In the genomic region with DNA sequence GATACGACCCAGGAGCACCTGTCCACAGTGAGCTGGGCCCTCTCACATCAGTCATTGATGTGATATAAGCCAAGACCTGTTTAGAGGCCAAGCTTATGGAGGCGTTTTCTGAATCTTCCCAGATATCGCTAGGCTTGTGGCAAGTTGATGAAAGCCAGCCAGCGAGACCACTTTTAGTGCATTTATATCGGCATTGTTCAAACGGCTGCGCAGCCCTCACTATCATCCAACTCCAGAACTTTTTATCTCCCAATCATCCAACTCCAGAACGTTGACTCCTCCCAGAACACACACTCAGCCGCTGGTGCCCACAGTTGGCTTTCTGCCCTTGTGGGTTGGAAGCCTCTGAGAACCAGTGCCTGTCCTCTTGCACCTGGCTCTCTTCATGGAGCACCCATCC, we compare ENCODE assay signal across 8 mouse cellular contexts. TPM values are rescaled to one million over a fixed set of nuclear protein-coding genes. Genes with fewer than 3 reads are reported as not detected.
DNase-seq lines count a peak whose midpoint lies in the region; ATAC-seq and TF ChIP-seq lines count a peak whose summit lies in the region.

No protein-coding gene starts in this region.

- no peak for TF ChIP-seq POLR2A in small intestine, adult 2 months (IDR thresholded peaks at IDR 0.05; ENCODE audit: low read depth, low read length)

- TF ChIP-seq CTCF in layer of hippocampus, adult 2 months (conservative IDR thresholded peaks at IDR 0.05) = no peak
- no peak for TF ChIP-seq CTCF in small intestine, adult 2 months (IDR thresholded peaks at IDR 0.05; ENCODE audit: extremely low read depth, insufficient read length, insufficient replicate concordance, low read depth, low read length)

- 84% methylated on average over 9 of the region's 9 CpGs for whole genome bisulfite sequencing in embryonic facial prominence, embryonic 15.5 days
- WGBS in limb, embryonic 12.5 days = 83% methylated on average over 9 of the region's 9 CpGs
- WGBS in small intestine, adult 2 months = 25% methylated on average over 9 of the region's 9 CpGs

- H3K27me3 ChIP-seq in embryonic facial prominence, embryonic 15.5 days = no peaks in the 10 kb centered on the region
- no peaks in the 10 kb centered on the region for H3K27me3 ChIP-seq in limb, embryonic 12.5 days
- no peaks in the 10 kb centered on the region for H3K27me3 ChIP-seq in small intestine, adult 2 months (ENCODE audit: control insufficient read depth, insufficient read depth, low read length)

- peak overlapping the region; percentile 99 for H3K27ac ChIP-seq in layer of hippocampus, adult 2 months
- H3K27ac ChIP-seq in embryonic facial prominence, embryonic 15.5 days (replicated peaks) = no peak overlapping the region
- no peak overlapping the region for H3K27ac ChIP-seq in limb, embryonic 12.5 days
- H3K27ac ChIP-seq in small intestine, adult 2 months (ENCODE audit: insufficient read depth, low read depth, low read length) = peak overlapping the region; percentile 100

- no peak overlapping the region for H3K9ac ChIP-seq in embryonic facial prominence, embryonic 15.5 days
- H3K9ac ChIP-seq in limb, embryonic 12.5 days (replicated peaks) = no peak overlapping the region

- no peaks in the 10 kb centered on the region for H3K36me3 ChIP-seq in embryonic facial prominence, embryonic 15.5 days
- H3K36me3 ChIP-seq in limb, embryonic 12.5 days = no peaks in the 10 kb centered on the region
- H3K36me3 ChIP-seq in small intestine, adult 2 months (ENCODE audit: control insufficient read depth, insufficient read depth, low read length) = no peaks in the 10 kb centered on the region

- H3K4me3 ChIP-seq in layer of hippocampus, adult 2 months = peak overlapping the region; percentile 56; the same call in 1 of the 2 replicates
- peak overlapping the region; percentile 90; the same call in 1 of the 2 replicates for H3K4me3 ChIP-seq in embryonic facial prominence, embryonic 15.5 days (replicated peaks)
- peak overlapping the region; percentile 78; the same call in 1 of the 2 replicates for H3K4me3 ChIP-seq in limb, embryonic 12.5 days (replicated peaks)
- peak overlapping the region; percentile 20 for H3K4me3 ChIP-seq in small intestine, adult 2 months (ENCODE audit: low read depth, low read length)

- no peak for DNase-seq in layer of hippocampus, adult 2 months (ENCODE audit: low spot score in 2 of 2)
- DNase-seq in layer of hippocampus, adult 8-10 months (ENCODE audit: low spot score in 2 of 2) = no peak
- no peak for DNase-seq in thymus, postnatal 10 days (ENCODE audit: low spot score in 2 of 2)
- no peak for DNase-seq in layer of hippocampus, postnatal 14 days (ENCODE audit: low spot score in 2 of 2)

- peak overlapping the region; percentile 67; the same call in 1 of the 2 replicates for H3K4me2 ChIP-seq in embryonic facial prominence, embryonic 15.5 days (replicated peaks)
- H3K4me2 ChIP-seq in limb, embryonic 12.5 days = peak overlapping the region; percentile 64

- no peaks in the 10 kb centered on the region for H3K9me3 ChIP-seq in embryonic facial prominence, embryonic 15.5 days (replicated peaks)
- no peaks in the 10 kb centered on the region for H3K9me3 ChIP-seq in limb, embryonic 12.5 days

- peaks cover 17% of the 10 kb centered on the region for H3K4me1 ChIP-seq in embryonic facial prominence, embryonic 15.5 days
- peaks cover 7% of the 10 kb centered on the region for H3K4me1 ChIP-seq in limb, embryonic 12.5 days (replicated peaks)
- H3K4me1 ChIP-seq in small intestine, adult 2 months (ENCODE audit: control insufficient read depth, insufficient read depth, insufficient read length, low read length) = peaks cover 13% of the 10 kb centered on the region

- no peak for ATAC-seq in embryonic facial prominence, embryonic 15.5 days (ENCODE audit: insufficient number of reproducible peaks, low FRiP score, low TSS enrichment, low read depth)
- no peak for ATAC-seq in limb, embryonic 12.5 days (ENCODE audit: insufficient number of reproducible peaks, insufficient read depth, low FRiP score, low TSS enrichment, low read depth)
- ATAC-seq in monocyte, adult 5-6 weeks (replicated peaks; ENCODE audit: insufficient number of reproducible peaks, low FRiP score, low TSS enrichment, poor library complexity, severe bottlenecking) = no peak

RNA-seq across cellular contexts. Expression of a gene that starts 0.8 kb away (rescaled TPM):
- 1 to 10 TPM; 7.8 to 8.7 TPM for total RNA-seq in layer of hippocampus, adult 2 months (2021)
- total RNA-seq in layer of hippocampus, adult 8-10 months (2022) = 10 to 100 TPM in 1 of 4 experiments, 1 to 10 TPM in 3; 5.9 to 10.2 (median 7.3) TPM
- 5.4 and 6.5 TPM in 2 replicates for polyA plus RNA-seq in embryonic facial prominence, embryonic 15.5 days (2015; fragmentation: Nextera tagmentation; extraction: Ambion mirVana)
- 4.5 and 5.0 TPM in 2 replicates for polyA plus RNA-seq in limb, embryonic 12.5 days (2016; fragmentation: Nextera tagmentation; extraction: Ambion mirVana)
- 4.9 and 8.0 TPM in 2 replicates for polyA plus RNA-seq in small intestine, adult 2 months (2012; rRNA removed)
- 1 to 10 TPM; 7.7 to 9.9 TPM for total RNA-seq in layer of hippocampus, postnatal 14 days (2021)
- 4.1 to 15.4 TPM (median 6.4 TPM) in 3 replicates for total RNA-seq in monocyte, adult 5-6 weeks (2017)

RNA-seq across cellular contexts. Expression of a gene that starts 18.6 kb away (rescaled TPM):
- 10 to 100 TPM; 10.2 to 10.8 TPM for total RNA-seq in layer of hippocampus, adult 2 months (2021)
- 10 to 100 TPM; 11.8 to 15.9 (median 12.5) TPM for total RNA-seq in layer of hippocampus, adult 8-10 months (2022)
- 0.52 and 0.74 TPM in 2 replicates for polyA plus RNA-seq in embryonic facial prominence, embryonic 15.5 days (2015; fragmentation: Nextera tagmentation; extraction: Ambion mirVana)
- polyA plus RNA-seq in limb, embryonic 12.5 days (2016; fragmentation: Nextera tagmentation; extraction: Ambion mirVana) = 0.65 and 1.2 TPM in 2 replicates
- 4.6 TPM in 2 replicates for polyA plus RNA-seq in small intestine, adult 2 months (2012; rRNA removed)
- 10 to 100 TPM; 20.6 to 21.1 TPM for total RNA-seq in layer of hippocampus, postnatal 14 days (2021)
- total RNA-seq in monocyte, adult 5-6 weeks (2017) = not detected in 3 replicates

RNA-seq across cellular contexts. Expression of a gene that starts 27.6 kb away (rescaled TPM):
- total RNA-seq in layer of hippocampus, adult 2 months (2021) = 100 to 1,000 TPM; 134 to 136 TPM
- total RNA-seq in layer of hippocampus, adult 8-10 months (2022) = 100 to 1,000 TPM; 135 to 149 (median 141) TPM
- polyA plus RNA-seq in embryonic facial prominence, embryonic 15.5 days (2015; fragmentation: Nextera tagmentation; extraction: Ambion mirVana) = 111 and 113 TPM in 2 replicates
- 121 and 130 TPM in 2 replicates for polyA plus RNA-seq in limb, embryonic 12.5 days (2016; fragmentation: Nextera tagmentation; extraction: Ambion mirVana)
- 284 and 285 TPM in 2 replicates for polyA plus RNA-seq in small intestine, adult 2 months (2012; rRNA removed)
- total RNA-seq in layer of hippocampus, postnatal 14 days (2021) = 100 to 1,000 TPM; 124 to 128 TPM
- 23.1 to 45.9 TPM (median 32.7 TPM) in 3 replicates for total RNA-seq in monocyte, adult 5-6 weeks (2017)

RNA-seq across cellular contexts. Expression of a gene that starts 28.2 kb away (rescaled TPM):
- total RNA-seq in layer of hippocampus, adult 2 months (2021) = 1 to 10 TPM; 1.2 to 1.5 TPM
- 1 to 10 TPM; 1.2 to 1.9 (median 1.5) TPM for total RNA-seq in layer of hippocampus, adult 8-10 months (2022)
- polyA plus RNA-seq in embryonic facial prominence, embryonic 15.5 days (2015; fragmentation: Nextera tagmentation; extraction: Ambion mirVana) = 2.4 and 3.5 TPM in 2 replicates
- polyA plus RNA-seq in limb, embryonic 12.5 days (2016; fragmentation: Nextera tagmentation; extraction: Ambion mirVana) = 0.70 and 1.00 TPM in 2 replicates
- 0.57 and 1.2 TPM in 2 replicates for polyA plus RNA-seq in small intestine, adult 2 months (2012; rRNA removed)
- total RNA-seq in layer of hippocampus, postnatal 14 days (2021) = 1 to 10 TPM; 2.2 to 2.4 TPM
- total RNA-seq in monocyte, adult 5-6 weeks (2017) = under 0.01 to 0.58 TPM in 2 of 3 replicates, not detected in the other

RNA-seq across cellular contexts. Expression of a gene that starts 37.9 kb away (rescaled TPM):
- 10 to 100 TPM; 37.3 to 39.3 TPM for total RNA-seq in layer of hippocampus, adult 2 months (2021)
- total RNA-seq in layer of hippocampus, adult 8-10 months (2022) = 10 to 100 TPM; 31.2 to 40.8 (median 36.1) TPM
- polyA plus RNA-seq in embryonic facial prominence, embryonic 15.5 days (2015; fragmentation: Nextera tagmentation; extraction: Ambion mirVana) = 82.3 and 82.8 TPM in 2 replicates
- 93.9 and 94.7 TPM in 2 replicates for polyA plus RNA-seq in limb, embryonic 12.5 days (2016; fragmentation: Nextera tagmentation; extraction: Ambion mirVana)
- polyA plus RNA-seq in small intestine, adult 2 months (2012; rRNA removed) = 32.5 and 36.0 TPM in 2 replicates
- total RNA-seq in layer of hippocampus, postnatal 14 days (2021) = 10 to 100 TPM; 37.1 to 41.8 TPM
- total RNA-seq in monocyte, adult 5-6 weeks (2017) = 21.2 to 48.1 TPM (median 23.8 TPM) in 3 replicates

Comparison
In these comparisons a context has a peak if more than half of its experiments do, and no peak if none do; other contexts are left out.
1. H3K27ac ChIP-seq: peak in layer of hippocampus, adult 2 months (single experiment) and small intestine, adult 2 months (single experiment); none in embryonic facial prominence, embryonic 15.5 days (single experiment) and limb, embryonic 12.5 days (single experiment).
2. H3K4me3 ChIP-seq: peak in every context shown above with its lines; median percentile 90 in embryonic facial prominence, embryonic 15.5 days; 78 in limb, embryonic 12.5 days; 56 in layer of hippocampus, adult 2 months; 20 in small intestine, adult 2 months.
3. RNA of a gene that starts 18.6 kb away (total RNA-seq): 20.6 to 21.1 TPM in layer of hippocampus, postnatal 14 days, 11.8 to 15.9 TPM in layer of hippocampus, adult 8-10 months and 10.2 to 10.8 TPM in layer of hippocampus, adult 2 months; not detected in monocyte, adult 5-6 weeks; every median in the first group is over 10 times any median in the second.